Mouse (Mus musculus) forelimb bud, embryonic 11.5 days (tissue): ENCODE data around the gene Gm28308.

Experiments
- DNase-seq: peaks from one replicate; pipeline ENCODE4 v3.0.0-alpha.2; 2012; ENCODE audit warnings: low read depth, low spot score

Gm28308 gene

GRCm38 (mm10) chr6:52213119-52213986, at the start of gene Gm28308, which contains the start of gene Hoxa3:
Gm28308 (minus strand) TSS chr6:52213339.
Hoxa3 (minus strand) TSS chr6:52213336.
- peak; percentile 90 for DNase-seq

- peak; percentile 42 for DNase-seq
Measured at GRCm38 (mm10) chr6:52262463-52263320, 49.6 kb upstream of the Gm28308 start.

GRCm38 (mm10) chr6:52261751-52262462, 48.8 kb upstream of the Gm28308 start:
- no peak for DNase-seq

- no peak for DNase-seq
Measured at GRCm38 (mm10) chr6:52260654-52261575, 47.8 kb upstream of the Gm28308 start, which contains the start of gene Hoxa13. Hoxa13 (minus strand) TSS chr6:52260880.

- DNase-seq: no peak
Measured at GRCm38 (mm10) chr6:52259811-52260261, 46.7 kb upstream of the Gm28308 start.

GRCm38 (mm10) chr6:52259081-52259790, 46.1 kb upstream of the Gm28308 start:
- DNase-seq: no peak

- DNase-seq: peak; percentile 89
Measured at GRCm38 (mm10) chr6:52256956-52257355, 43.8 kb upstream of the Gm28308 start.

- DNase-seq: no peak
Measured at GRCm38 (mm10) chr6:52253511-52254500, 40.7 kb upstream of the Gm28308 start.

- no peak for DNase-seq
Measured at GRCm38 (mm10) chr6:52252775-52253376, 39.7 kb upstream of the Gm28308 start.

- no peak for DNase-seq
Measured at GRCm38 (mm10) chr6:52252016-52252774, 39.1 kb upstream of the Gm28308 start.

- no peak for DNase-seq
Measured at GRCm38 (mm10) chr6:52251177-52251879, 38.2 kb upstream of the Gm28308 start.

GRCm38 (mm10) chr6:52249826-52250225, 36.7 kb upstream of the Gm28308 start:
- DNase-seq: no peak

GRCm38 (mm10) chr6:52249415-52249738, 36.2 kb upstream of the Gm28308 start:
- no peak for DNase-seq

GRCm38 (mm10) chr6:52248638-52249414, 35.7 kb upstream of the Gm28308 start:
- no peak for DNase-seq

- no peak for DNase-seq
Measured at GRCm38 (mm10) chr6:52247766-52248637, 34.9 kb upstream of the Gm28308 start.
